Mouse (Mus musculus) spleen, adult 2 months (tissue): ENCODE results near the gene Coro2b. TPM values are rescaled to one million over a fixed set of nuclear protein-coding genes. Genes with fewer than 3 reads are reported as not detected.

ENCODE experiments used
- DNase-seq, 2 experiments: peaks; one replicate each; pipeline versions ENCODE4 v3.0.0 to v3.0.0-alpha.2; 2012 to 2021; ENCODE audit warnings: low spot score in 2 of 2, low read depth in 1 of 2
- H3K27ac ChIP-seq: fragments of 200-500 bp; 2 replicates; pipeline ENCODE4 v1.5.1; 2012; ENCODE audit warnings: low read length, inconsistent platforms; ENCODE audit not compliant: insufficient read depth
- H3K27me3 ChIP-seq: fragments of 200-500 bp; 2 replicates; pipeline ENCODE4 v1.6.1; 2012; ENCODE audit warnings: mild to moderate bottlenecking, moderate library complexity, low read length, inconsistent platforms; ENCODE audit not compliant: control insufficient read depth, insufficient read depth
- H3K36me3 ChIP-seq: fragments of 200-500 bp; 2 replicates; pipeline ENCODE4 v1.6.1; 2012; ENCODE audit warnings: mild to moderate bottlenecking, low read length, inconsistent platforms; ENCODE audit not compliant: control insufficient read depth, insufficient read depth
- H3K4me1 ChIP-seq: fragments of 200-500 bp; 2 replicates; pipeline ENCODE4 v1.6.1; 2011; ENCODE audit warnings: inconsistent platforms; ENCODE audit not compliant: control insufficient read depth, insufficient read depth, insufficient read length
- H3K4me3 ChIP-seq: fragments of 200-500 bp; 2 replicates; pipeline ENCODE4 v1.5.1; 2011; ENCODE audit warnings: mild to moderate bottlenecking, inconsistent platforms; ENCODE audit not compliant: insufficient read depth, insufficient read length; ENCODE audit errors: extremely low read depth
- CTCF ChIP-seq: fragments of 200-500 bp; IDR thresholded peaks from 2 replicates; pipeline ENCODE4 v1.5.1; 2011; ENCODE audit warnings: mild to moderate bottlenecking, inconsistent platforms; ENCODE audit not compliant: insufficient read depth, insufficient read length, insufficient replicate concordance; ENCODE audit errors: extremely low read depth
- POLR2A ChIP-seq: fragments of 200-500 bp; IDR thresholded peaks from 2 replicates; pipeline ENCODE4 v1.6.1; 2011; ENCODE audit warnings: low read depth, low read length, inconsistent platforms
- WGBS: fragments of 180-500 bp; shearing (Covaris S2); methylation state at CpG from one replicate; pipeline ENCODE4 v1.1.7; 2018; 5-methylcytosine and 5-hydroxymethylcytosine counted together
- polyA plus RNA-seq: library from polyadenylated mRNA; depleted of rRNA; stranded (reverse); fragments of >200 nt; gene quantifications from 2 replicates; pipeline ENCODE4 v1.2.3, GENCODE M21; 2012

Coro2b gene
- polyA plus RNA-seq, 1 experiment, result 3.5 TPM

GRCm38 (mm10) chr9:62422926-62423325 lies 113.9 kb downstream of the Coro2b start:
- Histone ChIP-seq H3K4me1 (peaks cover 8% of the 10 kb centered on the region; the same call in 1 of the 2 replicates), H3K27me3 (no peaks in the 10 kb centered on the region), H3K36me3 (no peaks in the 10 kb centered on the region), H3K27ac (no peak overlapping the region), H3K4me3 (no peak overlapping the region)
- TF ChIP-seq CTCF (no peak), POLR2A (no peak)
- WGBS, result 69% methylated on average over 10 of the region's 10 CpGs
- DNase-seq, result no peak

- Histone ChIP-seq H3K4me1 (peaks cover 8% of the 10 kb centered on the region; the same call in 1 of the 2 replicates), H3K36me3 (no peaks in the 10 kb centered on the region), H3K27me3 (no peaks in the 10 kb centered on the region), H3K4me3 (no peak overlapping the region), H3K27ac (no peak overlapping the region)
- no peak for TF ChIP-seq POLR2A
- no peak for TF ChIP-seq CTCF
- WGBS, result 98% methylated on average over 6 of the region's 6 CpGs
- DNase-seq, result no peak
These were observed 114.9 kb downstream of the Coro2b start for GRCm38 (mm10) chr9:62421911-62422310.

GRCm38 (mm10) chr9:62421027-62421426 lies 115.8 kb downstream of the Coro2b start:
- WGBS, result 4% methylated on average over 13 of the region's 13 CpGs

GRCm38 (mm10) chr9:62420261-62420917 lies 116.5 kb downstream of the Coro2b start:
- peak overlapping the region; percentile 56; the same call in 1 of the 2 replicates for H3K4me3 ChIP-seq
- H3K27ac ChIP-seq, result no peak overlapping the region
- H3K36me3 ChIP-seq, result no peaks in the 10 kb centered on the region
- TF ChIP-seq POLR2A (no peak), CTCF (no peak)
- 86% methylated on average over 10 of the region's 10 CpGs for WGBS
- H3K27me3 ChIP-seq, result no peaks in the 10 kb centered on the region
- no peak for DNase-seq
- H3K4me1 ChIP-seq, result peaks cover 7% of the 10 kb centered on the region; the same call in 1 of the 2 replicates

More at GRCm38 (mm10) chr9:62421027-62421426, 115.8 kb downstream of the Coro2b start:
- H3K27ac ChIP-seq, result peak overlapping the region; percentile 47
- H3K36me3 ChIP-seq, result no peaks in the 10 kb centered on the region
- no peaks in the 10 kb centered on the region for H3K27me3 ChIP-seq
- TF ChIP-seq POLR2A (no peak), CTCF (no peak)
- peak; percentile 18 to 43 for DNase-seq
- H3K4me1 ChIP-seq, result peaks cover 8% of the 10 kb centered on the region; the same call in 1 of the 2 replicates
- H3K4me3 ChIP-seq, result peak overlapping the region; percentile 56

GRCm38 (mm10) chr9:62418742-62419141 lies 118.1 kb downstream of the Coro2b start:
- no peak for DNase-seq
- 67% methylated on average over 5 of the region's 5 CpGs for WGBS
- Histone ChIP-seq H3K27ac (no peak overlapping the region), H3K4me3 (no peak overlapping the region), H3K36me3 (no peaks in the 10 kb centered on the region), H3K27me3 (no peaks in the 10 kb centered on the region), H3K4me1 (no peaks in the 10 kb centered on the region; the same call in 1 of the 2 replicates)
- TF ChIP-seq CTCF (no peak), POLR2A (no peak)

- no peaks in the 10 kb centered on the region for H3K27me3 ChIP-seq
- H3K36me3 ChIP-seq, result no peaks in the 10 kb centered on the region
- no peak overlapping the region; the same call in 1 of the 2 replicates for H3K27ac ChIP-seq
- TF ChIP-seq POLR2A, result no peak
- no peak for TF ChIP-seq CTCF
- no peak for DNase-seq
- 75% methylated on average over 5 of the region's 5 CpGs for WGBS
- no peak overlapping the region for H3K4me3 ChIP-seq
- peaks cover 2% of the 10 kb centered on the region; the same call in 1 of the 2 replicates for H3K4me1 ChIP-seq
These were observed 129.3 kb downstream of the Coro2b start for GRCm38 (mm10) chr9:62407357-62408146.
